Mouse (Mus musculus): ENCODE results near the gene 3110001I22Rik. TPM values are rescaled to one million over a fixed set of nuclear protein-coding genes. Genes with fewer than 3 reads are reported as not detected.

3110001I22Rik gene
- total and polyA plus RNA-seq, 3 experiments, result 8.8 to 10.8 TPM; not detected in 1

DNA sequence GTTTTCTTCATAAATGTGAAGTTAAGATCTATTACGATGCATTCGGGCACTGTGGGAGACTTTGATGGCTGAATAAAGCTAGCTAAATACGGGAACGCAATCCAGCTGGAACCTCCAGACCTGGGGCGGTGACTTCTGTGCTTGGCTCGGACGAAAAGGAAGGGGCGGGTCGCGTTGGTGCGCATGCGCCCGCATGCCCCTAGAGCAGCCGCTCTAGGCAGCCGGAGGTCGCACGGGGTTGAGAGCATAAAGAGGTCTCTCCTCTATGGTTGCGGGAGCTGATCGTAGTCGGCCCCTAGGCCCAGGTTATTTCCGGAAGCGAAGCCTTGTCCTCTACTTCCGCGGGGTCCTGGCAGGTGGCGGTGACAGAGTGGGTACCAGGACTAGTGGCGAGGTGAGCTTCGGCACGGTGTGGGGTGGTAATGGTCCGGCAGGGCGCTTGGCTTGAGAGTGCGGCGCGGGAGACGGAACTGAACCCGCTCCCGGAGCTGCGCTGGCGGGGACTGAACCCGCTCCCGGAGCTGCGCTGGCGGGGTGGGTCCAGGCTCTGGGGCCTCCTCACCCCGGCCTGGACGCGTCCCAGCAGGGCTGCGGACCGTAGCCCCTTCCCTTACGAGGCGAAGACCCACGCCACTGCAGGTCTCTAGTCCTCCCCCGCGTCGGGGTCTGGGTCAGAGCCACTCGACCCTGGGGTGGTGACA, at the start of gene 3110001I22Rik, which contains the start of gene Bfar (continued):
- TF ChIP-seq MAFK (IDR thresholded peaks at IDR 0.05; ENCODE audit: borderline replicate concordance, low read depth, low read length), result no peak
- no peak for TF ChIP-seq CTCF (IDR thresholded peaks at IDR 0.05 in 2 of 3, conservative IDR thresholded peaks at IDR 0.05 in 1 of 3; ENCODE audit: control insufficient read depth in 1 of 3, insufficient read depth in 1 of 3, low read depth in 2 of 3, low read length in 3 of 3, poor library complexity in 1 of 3, severe bottlenecking in 1 of 3)
- no peak for TF ChIP-seq GATA1 (IDR thresholded peaks at IDR 0.05; ENCODE audit: low read depth, low read length)

DNA sequence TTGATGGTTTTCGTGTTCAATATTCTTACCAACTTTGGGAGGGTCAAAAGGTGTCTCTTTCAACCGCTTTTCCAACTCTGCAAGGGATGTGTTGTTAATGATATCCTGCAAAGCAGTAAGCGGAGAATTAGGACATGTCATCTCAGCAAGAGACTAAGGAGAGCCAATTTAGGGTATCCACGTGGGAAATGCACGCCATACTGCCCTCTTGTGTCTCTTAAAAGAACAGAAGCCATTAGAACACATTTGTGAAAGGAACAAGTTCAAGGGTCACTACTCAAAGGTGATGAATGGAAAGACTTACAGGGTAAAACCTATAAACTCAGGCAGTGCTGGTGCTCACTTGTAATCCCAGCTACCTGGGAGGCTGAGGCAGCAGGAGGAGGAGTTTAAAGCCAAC, 43.4 kb upstream of the 3110001I22Rik start:
- no peak overlapping the region for H3K4me3 ChIP-seq (ENCODE audit: control insufficient read depth in 1 of 2, insufficient read depth in 1 of 2, low read depth in 2 of 2, low read length in 2 of 2)
- TF ChIP-seq ZMIZ1 (IDR thresholded peaks at IDR 0.05; ENCODE audit: low read depth, low read length) (no peak), TCF12 (IDR thresholded peaks at IDR 0.05; ENCODE audit: low read depth, low read length) (no peak), UBTF (IDR thresholded peaks at IDR 0.05; ENCODE audit: borderline replicate concordance, insufficient read depth, low read depth, low read length) (no peak), E2F4 (IDR thresholded peaks at IDR 0.05; ENCODE audit: borderline replicate concordance, low read depth, low read length) (no peak), POLR2AphosphoS2 (IDR thresholded peaks at IDR 0.05; ENCODE audit: low read length) (no peak), JUND (IDR thresholded peaks at IDR 0.05; ENCODE audit: low read depth, low read length) (no peak), SIN3A (IDR thresholded peaks at IDR 0.05; ENCODE audit: low read length) (no peak), MYC (IDR thresholded peaks at IDR 0.05; ENCODE audit: low read depth, low read length) (0 out of 2 replicates have a peak, but pooled peaks have one; percentile 34), CTCF (IDR thresholded peaks at IDR 0.05 in 2 of 3, conservative IDR thresholded peaks at IDR 0.05 in 1 of 3; ENCODE audit: control insufficient read depth in 1 of 3, insufficient read depth in 1 of 3, low read depth in 2 of 3, low read length in 3 of 3, poor library complexity in 1 of 3, severe bottlenecking in 1 of 3) (peak; percentile 11 to 59 (median 32); a peak in 4 of 6 replicates), CHD1 (IDR thresholded peaks at IDR 0.05; ENCODE audit: low read depth, low read length) (no peak), NRF1 (IDR thresholded peaks at IDR 0.05; ENCODE audit: insufficient read depth, low read depth, low read length, poor library complexity, severe bottlenecking) (no peak), CHD2 (IDR thresholded peaks at IDR 0.05; ENCODE audit: low read length) (no peak), SMC3 (IDR thresholded peaks at IDR 0.05; ENCODE audit: low read depth, low read length) (peak; percentile 66), GATA1 (IDR thresholded peaks at IDR 0.05; ENCODE audit: low read depth, low read length) (no peak), RAD21 (IDR thresholded peaks at IDR 0.05; ENCODE audit: low read depth, low read length) (peak; percentile 54), MEF2A (IDR thresholded peaks at IDR 0.05; ENCODE audit: extremely low read depth, insufficient replicate concordance, low read depth, low read length, poor library complexity, severe bottlenecking) (no peak), NELFE (IDR thresholded peaks at IDR 0.05; ENCODE audit: low read depth, low read length) (no peak), MXI1 (IDR thresholded peaks at IDR 0.05; ENCODE audit: low read depth, low read length) (no peak), MAFK (IDR thresholded peaks at IDR 0.05; ENCODE audit: borderline replicate concordance, low read depth, low read length) (no peak), KAT2A (conservative IDR thresholded peaks at IDR 0.05; ENCODE audit: low read depth, low read length) (no peak)
- no peaks in the 10 kb centered on the region for H3K79me2 ChIP-seq (ENCODE audit: control insufficient read depth, insufficient read depth, low read length, poor library complexity)
- no peaks in the 10 kb centered on the region; a peak in 1 of 4 replicates for H3K4me1 ChIP-seq (ENCODE audit: control insufficient read depth in 1 of 2, insufficient read depth in 2 of 2, low read length in 2 of 2)
- H3K36me3 ChIP-seq (ENCODE audit: control insufficient read depth in 1 of 2, insufficient read depth in 2 of 2, low read length in 2 of 2), result peaks cover 2 to 5% of the 10 kb centered on the region in 2 experiments; a peak in 3 of 4 replicates
- H3K27me3 ChIP-seq (ENCODE audit: control insufficient read depth in 1 of 2, insufficient read depth in 2 of 2, low read length in 2 of 2), result no peaks in the 10 kb centered on the region
- no peak overlapping the region for H3K27ac ChIP-seq (ENCODE audit: control insufficient read depth, low read depth, low read length)
- H3K9me3 ChIP-seq (replicated peaks; ENCODE audit: insufficient read depth, low read length), result no peaks in the 10 kb centered on the region
- DNase-seq (ENCODE audit: low read depth, low spot score), result peak; percentile 56
- no peak overlapping the region for H3K9ac ChIP-seq (ENCODE audit: control insufficient read depth, low read depth, low read length, poor library complexity, severe bottlenecking)

All from MEL (cell line).